Mouse (Mus musculus): ENCODE measurements at regions not wholly inside any gene's neighbourhood (a gene's known extent, or its start where the extent isn't known, plus 50 kb on each side); places are given as distances from the start of the nearest gene placed in this dataset.

- in situ Hi-C loops (cut with MboI, MseI) = no loop called here
Observed at GRCm38 (mm10) chr10:83895741-83896150, 173.1 kb downstream of the 1500009L16Rik start.

- in situ Hi-C loops (cut with MboI, MseI) = no loop called here
Observed at GRCm38 (mm10) chr10:83896160-83896559, 173.5 kb downstream of the 1500009L16Rik start.

GRCm38 (mm10) chr10:83897558-83897957 is 174.9 kb downstream of the 1500009L16Rik start:
- in situ Hi-C loops (cut with MboI, MseI) = no loop called here

- in situ Hi-C loops (cut with MboI, MseI) = no loop called here
Observed at GRCm38 (mm10) chr10:83906751-83907150, 184.1 kb downstream of the 1500009L16Rik start.

GRCm38 (mm10) chr10:83910649-83911370 is 188.1 kb downstream of the 1500009L16Rik start:
- in situ Hi-C loops (cut with MboI, MseI) = no loop called here

GRCm38 (mm10) chr10:83914401-83915132 is 191.9 kb downstream of the 1500009L16Rik start:
- in situ Hi-C loops (cut with MboI, MseI) = no loop called here

- in situ Hi-C loops (cut with MboI, MseI) = no loop called here
Observed at GRCm38 (mm10) chr10:83915133-83915730, 192.6 kb downstream of the 1500009L16Rik start.

- in situ Hi-C loops (cut with MboI, MseI) = no loop called here
Observed at GRCm38 (mm10) chr10:83926990-83927389, 204.3 kb downstream of the 1500009L16Rik start.

GRCm38 (mm10) chr10:83927554-83927953 is 204.9 kb downstream of the 1500009L16Rik start:
- in situ Hi-C loops (cut with MboI, MseI) = no loop called here

- in situ Hi-C loops (cut with MboI, MseI) = no loop called here
Observed at GRCm38 (mm10) chr10:83931758-83932157, 209.1 kb downstream of the 1500009L16Rik start.

GRCm38 (mm10) chr10:83933201-83933600 is 210.5 kb downstream of the 1500009L16Rik start:
- in situ Hi-C loops (cut with MboI, MseI) = no loop called here

- in situ Hi-C loops (cut with MboI, MseI) = no loop called here
Observed at GRCm38 (mm10) chr10:83934498-83934897, 211.8 kb downstream of the 1500009L16Rik start.

- in situ Hi-C loops (cut with MboI, MseI) = no loop called here
Observed at GRCm38 (mm10) chr10:83937168-83937567, 214.5 kb downstream of the 1500009L16Rik start.

- in situ Hi-C loops (cut with MboI, MseI) = no loop called here
Observed at GRCm38 (mm10) chr10:83942101-83942500, 219.4 kb downstream of the 1500009L16Rik start.

GRCm38 (mm10) chr10:83944158-83944557 is 221.5 kb downstream of the 1500009L16Rik start:
- in situ Hi-C loops (cut with MboI, MseI) = no loop called here

GRCm38 (mm10) chr10:83944897-83945296 is 222.2 kb downstream of the 1500009L16Rik start:
- in situ Hi-C loops (cut with MboI, MseI) = no loop called here

GRCm38 (mm10) chr10:83945503-83945902 is 222.8 kb downstream of the 1500009L16Rik start:
- in situ Hi-C loops (cut with MboI, MseI) = no loop called here

GRCm38 (mm10) chr10:83946186-83947176 is 223.8 kb downstream of the 1500009L16Rik start:
- in situ Hi-C loops (cut with MboI, MseI) = no loop called here

GRCm38 (mm10) chr10:83957118-83957759 is 234.6 kb downstream of the 1500009L16Rik start:
- in situ Hi-C loops (cut with MboI, MseI) = no loop called here

GRCm38 (mm10) chr10:83958397-83958796 is 235.7 kb downstream of the 1500009L16Rik start:
- in situ Hi-C loops (cut with MboI, MseI) = no loop called here

- in situ Hi-C loops (cut with MboI, MseI) = no loop called here
Observed at GRCm38 (mm10) chr10:83958826-83959225, 236.2 kb downstream of the 1500009L16Rik start.

Data from T-helper 17 cell (primary cell).